Mouse (Mus musculus) lung, postnatal 0 days (tissue): ENCODE measurements at regions not wholly inside any gene's neighbourhood (a gene's known extent, or its start where the extent isn't known, plus 50 kb on each side); places are given as distances from the start of the nearest gene placed in this dataset.

ENCODE experiments used
- ATAC-seq: fragments of 200-750 bp; cut with Nextera tagmentation; 2 replicates; pipeline ENCODE4 v1.8.0; 2017; ENCODE audit warnings: moderate library complexity
- DNase-seq: peaks from one replicate; pipeline ENCODE4 v3.0.0-alpha.2; 2016; ENCODE audit warnings: low spot score
- H3K27ac ChIP-seq: fragments of 300-500 bp; sonication (generic); 2 replicates; pipeline ENCODE4 v1.5.1; 2014; ENCODE audit warnings: antibody characterized with exemption, mild to moderate bottlenecking, low read length, mixed read lengths
- H3K27me3 ChIP-seq: fragments of 300-500 bp; sonication (generic); replicated peaks from 2 replicates; pipeline ENCODE4 v1.6.1; 2014; ENCODE audit warnings: low read length, mixed read lengths; ENCODE audit not compliant: insufficient read depth
- H3K36me3 ChIP-seq: fragments of 300-500 bp; sonication (generic); 2 replicates; pipeline ENCODE4 v1.6.1; 2014; ENCODE audit warnings: low read length, mixed read lengths; ENCODE audit not compliant: insufficient read depth
- H3K4me1 ChIP-seq: fragments of 300-500 bp; sonication (generic); 2 replicates; pipeline ENCODE4 v1.6.1; 2014; ENCODE audit warnings: antibody characterized with exemption, low read depth, low read length, mixed read lengths; ENCODE audit not compliant: insufficient read depth
- H3K4me2 ChIP-seq: fragments of 300-500 bp; sonication (generic); replicated peaks from 2 replicates; pipeline ENCODE4 v1.6.1; 2014; ENCODE audit warnings: low read depth, mild to moderate bottlenecking, low read length, moderate library complexity, mixed read lengths
- H3K4me3 ChIP-seq: fragments of 300-500 bp; sonication (generic); 2 replicates; pipeline ENCODE4 v1.5.1; 2014; ENCODE audit warnings: low read depth, low read length
- H3K9ac ChIP-seq: fragments of 300-500 bp; sonication (generic); replicated peaks from 2 replicates; pipeline ENCODE4 v1.6.1; 2014; ENCODE audit warnings: low read depth, mild to moderate bottlenecking
- H3K9me3 ChIP-seq: fragments of 300-500 bp; sonication (generic); 2 replicates; pipeline ENCODE4 v1.6.1; 2016; ENCODE audit warnings: low read length, mixed read lengths
- CTCF ChIP-seq: IDR thresholded peaks from 2 replicates; pipeline ENCODE4 v1.5.1; 2016; ENCODE audit warnings: antibody characterized with exemption, mild to moderate bottlenecking
- EP300 ChIP-seq: IDR thresholded peaks from 2 replicates; pipeline ENCODE4 v1.6.1; 2016; ENCODE audit warnings: antibody characterized with exemption, mild to moderate bottlenecking, control low read depth
- WGBS: fragments of 180-500 bp; shearing (Covaris S2); extraction: QIAGEN DNeasy Blood & Tissue Kit; methylation state at CpG from one replicate; pipeline ENCODE4 v1.1.7; 2014; 5-methylcytosine and 5-hydroxymethylcytosine counted together

DNA sequence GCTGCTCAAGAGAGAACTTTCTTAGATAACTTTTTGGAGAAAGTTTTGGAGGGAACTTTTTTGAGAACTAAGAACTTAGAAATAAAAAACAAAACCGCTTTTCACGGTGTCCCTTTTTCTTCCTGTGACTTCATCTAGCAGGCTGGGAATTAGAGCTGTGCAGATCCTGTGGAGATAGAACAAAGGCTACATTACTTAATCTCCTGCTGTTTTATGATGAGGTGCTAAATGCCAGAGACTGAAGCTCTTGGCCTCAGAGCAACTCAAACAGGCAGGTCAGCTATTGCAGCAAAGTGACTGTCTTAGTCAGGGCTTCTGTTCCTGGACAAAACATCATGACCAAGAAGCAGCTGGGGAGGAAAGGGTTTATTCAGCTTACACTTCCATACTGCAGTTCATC is 157.3 kb downstream of the Pth2r start:
- WGBS: 72% methylated on average over 2 of the region's 2 CpGs
- Histone ChIP-seq H3K27ac (no peak overlapping the region), H3K36me3 (no peaks in the 10 kb centered on the region), H3K4me1 (no peaks in the 10 kb centered on the region), H3K9me3 (no peaks in the 10 kb centered on the region), H3K9ac (no peak overlapping the region), H3K4me2 (no peak overlapping the region), H3K27me3 (no peaks in the 10 kb centered on the region), H3K4me3 (no peak overlapping the region)
- DNase-seq (no peak), ATAC-seq (no peak)
- TF ChIP-seq EP300 (no peak), CTCF (no peak)

DNA sequence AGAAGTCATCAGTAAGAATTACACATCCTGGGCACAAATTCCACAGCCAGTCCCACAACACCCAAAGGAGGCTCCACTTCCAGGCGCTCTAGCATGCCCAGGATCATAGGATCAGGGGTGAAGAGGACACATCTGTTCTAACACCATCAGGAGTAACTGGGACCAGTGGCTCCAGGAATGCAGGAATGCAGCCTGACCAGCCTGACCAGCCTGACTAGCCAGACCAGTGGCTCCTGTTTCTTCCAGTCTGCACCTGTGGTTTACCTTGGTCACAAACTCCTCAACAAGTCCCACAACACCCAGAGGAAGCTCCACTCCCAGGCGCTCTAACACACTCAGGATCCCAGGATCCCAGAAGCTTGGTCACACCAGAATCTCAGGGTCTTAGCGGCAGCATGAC is 158.3 kb downstream of the Pth2r start:
- Histone ChIP-seq H3K9ac (no peak overlapping the region), H3K4me1 (no peaks in the 10 kb centered on the region), H3K27ac (no peak overlapping the region), H3K9me3 (no peaks in the 10 kb centered on the region), H3K36me3 (no peaks in the 10 kb centered on the region), H3K27me3 (no peaks in the 10 kb centered on the region), H3K4me3 (no peak overlapping the region), H3K4me2 (no peak overlapping the region)
- DNase-seq: no peak
- WGBS: 53% methylated on average over 3 of the region's 3 CpGs
- ATAC-seq: peak; percentile 30; the same call in 1 of the 2 replicates
- TF ChIP-seq CTCF: no peak
- TF ChIP-seq EP300: no peak
